Mouse (Mus musculus) gastrocnemius, postnatal 36 days (tissue): ENCODE data around the gene Mlxip. TPM values are rescaled to one million over a fixed set of nuclear protein-coding genes. Genes with fewer than 3 reads are reported as not detected.

Source experiments
- DNase-seq, 2 experiments: peaks; one replicate each; pipeline ENCODE4 v3.0.0; 2022
- intact Hi-C: fragments of 180-260 bp; cut with DNase I; formaldehyde crosslinking; loops from one replicate; pipeline ENCODE4 v1.15.1; 2025
- total RNA-seq, 2 experiments: library from RNA; stranded (reverse); gene quantifications; 2 replicates each; pipeline ENCODE4 v1.2.3; 2021

Mlxip gene
- total RNA-seq, 2 experiments from 2014 or later, result 49.7 to 50.7 TPM

DNA sequence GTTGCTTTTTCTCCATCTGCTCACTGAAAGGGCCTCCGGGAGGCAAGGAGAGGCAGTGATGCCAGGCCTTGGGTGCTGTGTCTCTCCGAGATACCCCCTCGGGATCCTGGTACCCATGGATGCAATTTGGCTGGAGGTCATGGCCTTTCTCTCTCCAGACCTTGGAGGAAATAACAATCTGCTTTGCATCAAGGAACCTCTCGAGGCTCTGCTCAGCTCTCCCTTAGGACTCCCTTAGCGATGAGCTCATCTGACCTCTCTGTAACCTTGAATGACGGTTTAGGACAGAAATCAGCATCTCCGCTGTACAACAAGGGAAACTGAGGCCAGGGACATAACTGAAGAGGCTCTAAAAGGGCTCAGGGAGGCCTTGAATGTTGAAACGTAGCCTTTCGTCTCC lies 15.9 kb upstream of the Mlxip start:
- DNase-seq, result no peak
- intact Hi-C loops, result loop anchor here (5.0 kb wide), 1 partner anchor 149 kb away; the partner anchor contains the start of gene Gm49027

DNA sequence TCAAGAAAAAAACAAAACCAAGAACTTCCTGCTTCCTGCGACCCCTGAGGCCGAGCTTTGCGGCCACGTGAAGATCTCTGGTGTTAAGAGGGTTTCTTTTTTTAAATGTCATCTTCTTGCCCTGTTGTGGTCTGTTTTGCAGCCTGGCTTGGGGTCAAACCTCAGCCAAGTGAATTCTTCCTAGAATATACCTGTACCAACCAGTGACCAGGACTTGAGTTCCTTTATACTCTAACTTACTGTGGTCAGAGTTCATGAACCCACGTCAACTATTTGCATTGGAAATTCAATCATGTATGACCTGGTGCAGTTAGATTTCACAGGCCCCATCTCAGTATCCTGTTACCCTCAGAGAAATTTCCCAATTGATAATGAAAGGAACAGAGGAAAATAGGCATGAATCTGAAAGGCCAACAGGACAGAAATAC lies 15.1 kb upstream of the Mlxip start:
- intact Hi-C loops, result loop anchor here (5.0 kb wide), 1 partner anchor 148 kb away; the partner anchor contains the start of gene Gm49027
- no peak for DNase-seq

DNA sequence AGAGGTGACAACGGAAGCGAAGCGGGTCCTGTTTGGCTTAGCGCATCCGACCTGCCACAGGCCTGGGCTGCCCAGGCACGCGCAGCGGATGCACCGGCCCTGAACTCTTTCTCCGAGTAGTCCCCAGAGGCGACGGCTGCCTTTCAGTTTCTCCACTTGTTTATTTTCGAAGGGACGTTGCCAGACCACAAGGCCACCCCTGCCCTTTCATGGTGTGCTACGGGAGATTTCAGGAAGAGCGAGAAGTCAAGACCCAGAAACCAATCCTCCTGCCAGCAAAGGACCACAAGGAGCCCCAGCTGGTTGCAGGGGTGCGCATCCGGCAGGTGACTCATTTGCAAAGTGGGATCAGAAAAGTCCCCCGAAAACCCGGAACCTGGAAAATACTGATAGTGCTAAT lies 12.6 kb upstream of the Mlxip start:
- intact Hi-C loops, result no loop called here
- DNase-seq, result no peak

DNA sequence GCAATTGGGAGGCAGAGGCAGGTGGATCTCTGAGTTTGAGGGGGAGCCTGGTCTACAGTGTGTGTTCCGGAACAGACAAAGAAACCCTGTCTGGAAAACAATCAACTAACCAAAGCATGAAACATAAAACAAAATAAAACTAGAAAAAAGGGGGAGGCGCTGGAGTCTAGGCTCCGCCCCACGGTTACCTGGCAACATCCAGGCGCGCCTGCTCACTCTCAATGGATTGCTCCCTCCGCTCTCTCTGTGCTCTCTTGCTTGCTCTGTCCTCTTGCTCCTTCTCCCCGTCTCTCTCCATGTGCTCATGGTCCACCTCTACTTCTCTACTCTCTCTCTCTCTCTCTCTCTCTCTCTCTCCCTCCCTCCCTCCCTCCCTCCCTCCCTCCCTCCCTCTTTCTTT lies 11.9 kb upstream of the Mlxip start:
- intact Hi-C loops, result no loop called here
- no peak for DNase-seq

DNA sequence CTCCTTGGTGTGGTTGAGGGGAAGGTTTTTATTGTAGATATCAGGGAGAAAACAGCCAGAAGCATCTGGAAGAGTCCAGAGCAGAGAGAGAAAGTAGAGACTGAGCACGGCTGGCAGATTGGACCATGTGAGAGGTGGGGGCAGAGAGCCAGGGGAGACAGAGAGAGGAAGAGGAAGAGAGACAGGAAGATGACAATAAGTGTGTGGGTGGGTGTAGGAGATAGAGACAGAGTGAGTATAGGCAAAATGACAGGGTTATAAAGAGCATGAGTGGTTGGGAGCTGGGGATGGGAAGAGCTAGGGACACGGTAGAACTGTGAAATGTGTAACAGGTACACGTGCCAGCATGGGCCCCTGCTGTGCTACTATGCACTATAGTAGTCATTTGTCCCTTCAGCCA lies 6.1 kb upstream of the Mlxip start:
- intact Hi-C loops, result no loop called here
- no peak for DNase-seq

DNA sequence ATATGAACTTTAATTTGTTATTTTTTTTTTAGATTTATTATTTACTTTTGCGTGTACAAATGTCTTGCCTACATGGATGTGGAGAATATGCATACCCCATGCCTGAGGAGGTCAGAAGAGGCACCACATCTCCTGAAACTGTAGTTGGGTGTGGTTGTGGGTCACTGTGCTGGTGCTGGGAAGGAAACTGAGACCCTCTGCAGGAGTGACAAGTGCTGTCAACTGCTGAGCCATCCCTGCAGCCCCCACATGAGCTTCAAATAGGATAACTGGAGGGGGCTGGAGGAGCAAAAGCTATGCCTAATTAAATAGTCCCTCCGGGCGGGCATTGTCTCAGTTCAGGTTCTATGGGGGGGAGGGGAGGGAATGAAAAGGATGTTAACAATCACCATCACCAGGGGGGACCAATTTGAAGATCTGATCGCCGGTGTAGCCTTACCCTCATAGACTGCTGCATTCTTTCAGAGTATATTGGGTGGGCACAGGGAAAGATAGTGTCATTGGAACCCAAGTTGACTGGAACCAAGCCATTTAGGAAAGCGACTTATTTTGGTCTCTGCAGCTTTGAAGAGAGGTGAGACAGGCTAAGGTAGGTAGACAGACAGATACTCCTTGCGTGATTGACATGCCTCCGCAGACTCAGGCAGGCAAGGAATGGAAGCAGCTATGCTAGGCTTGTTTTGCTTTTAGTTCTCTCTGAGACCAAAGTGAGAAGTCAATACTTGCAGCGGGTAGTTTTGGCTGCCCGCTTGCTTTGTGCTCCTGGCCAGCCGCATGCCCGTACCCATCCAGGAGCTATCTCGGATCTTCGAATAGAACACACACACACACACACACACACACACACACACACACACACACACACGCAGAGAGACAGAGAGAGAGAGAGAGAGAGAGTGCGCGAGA lies 3.8 kb upstream of the Mlxip start:
- intact Hi-C loops, result no loop called here
- no peak for DNase-seq

DNA sequence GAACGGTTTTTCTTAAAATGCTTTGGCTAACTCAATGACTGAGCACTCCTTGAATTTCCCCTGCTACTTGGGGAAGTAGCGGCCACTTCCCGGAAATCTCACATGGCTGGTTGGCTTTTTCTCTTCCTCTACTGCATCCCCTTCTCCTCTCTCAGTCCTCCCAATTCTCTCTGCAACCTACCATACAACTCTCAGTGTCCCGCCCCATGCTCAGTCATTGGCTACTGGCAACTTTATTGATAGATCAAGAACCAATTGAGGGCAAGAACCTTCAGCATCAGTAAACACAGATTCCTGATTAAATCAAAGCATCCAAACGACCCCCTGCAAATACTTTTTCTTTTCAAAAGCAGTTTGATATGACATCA lies 3.2 kb upstream of the Mlxip start:
- DNase-seq, result no peak
- intact Hi-C loops, result no loop called here

DNA sequence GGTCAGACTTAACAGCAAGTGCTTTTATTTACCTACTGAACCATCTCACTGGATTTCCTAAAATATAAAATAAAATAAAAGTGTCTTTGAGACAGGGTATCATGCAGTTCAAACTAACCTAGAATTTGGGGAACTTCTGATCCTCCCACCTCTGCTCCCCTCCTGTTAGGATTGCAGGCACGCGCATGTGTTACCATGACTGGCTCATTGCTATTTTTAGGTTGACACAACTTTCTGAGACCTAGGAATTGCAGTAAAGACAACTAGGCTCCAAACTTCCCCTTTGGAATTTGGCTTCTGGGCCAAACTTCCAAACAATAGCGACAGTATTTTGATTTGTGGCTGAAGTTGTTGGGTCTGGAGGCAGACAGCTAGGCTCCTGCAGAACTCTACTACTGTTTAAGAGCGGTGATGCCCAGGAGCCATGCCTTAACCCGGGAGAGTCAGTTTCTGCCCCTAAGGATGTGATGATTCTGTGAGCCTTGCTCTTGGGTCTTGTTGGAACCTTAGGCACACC lies 754 bp upstream of the Mlxip start:
- DNase-seq, result no peak
- intact Hi-C loops, result no loop called here

DNA sequence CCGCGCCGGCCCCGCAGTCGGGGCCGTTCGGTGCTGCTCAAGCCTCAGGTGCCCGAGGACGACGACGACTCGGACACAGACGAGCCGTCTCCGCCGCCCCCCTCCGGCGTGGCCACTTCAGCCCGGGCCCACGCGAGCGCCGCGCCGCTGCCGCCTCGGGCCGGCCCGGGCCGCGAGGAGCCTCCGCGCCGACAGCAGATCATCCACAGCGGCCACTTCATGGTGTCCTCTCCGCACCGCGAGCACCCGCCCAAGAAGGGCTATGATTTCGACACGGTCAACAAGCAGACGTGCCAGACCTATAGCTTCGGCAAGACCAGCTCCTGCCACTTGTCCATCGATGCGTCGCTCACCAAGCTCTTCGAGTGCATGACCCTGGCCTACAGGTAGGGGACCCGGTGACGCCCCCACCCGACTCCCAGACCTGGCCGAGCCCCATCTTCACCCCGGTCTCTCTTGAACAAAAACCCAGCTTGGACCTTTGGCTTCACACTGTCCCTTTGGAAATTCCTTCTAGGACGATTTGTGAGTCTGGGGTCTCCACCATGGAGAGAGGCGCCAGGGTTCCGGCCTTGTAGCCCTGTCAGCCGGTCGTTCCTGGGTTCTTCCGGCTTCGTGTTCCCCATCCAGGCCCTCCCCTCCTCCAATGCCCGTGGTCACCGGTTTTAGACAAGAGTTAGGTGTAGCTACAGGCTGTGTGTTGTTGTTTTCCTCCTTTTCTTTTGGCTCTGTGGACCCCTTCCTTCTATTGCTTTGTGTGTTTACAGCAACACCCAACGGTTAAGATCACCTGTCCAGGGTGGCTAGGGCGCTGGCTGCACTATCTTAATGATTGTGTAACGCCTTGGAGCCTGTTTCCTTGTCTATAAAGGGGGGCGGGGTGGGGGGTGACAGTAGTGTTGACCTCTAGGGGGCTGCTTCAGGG lies 621 bp downstream of the Mlxip start:
- intact Hi-C loops, result loop anchor here (5.0 kb wide), 1 partner anchor 37 kb away; no protein-coding TSS in a partner anchor
- DNase-seq, result no peak

DNA sequence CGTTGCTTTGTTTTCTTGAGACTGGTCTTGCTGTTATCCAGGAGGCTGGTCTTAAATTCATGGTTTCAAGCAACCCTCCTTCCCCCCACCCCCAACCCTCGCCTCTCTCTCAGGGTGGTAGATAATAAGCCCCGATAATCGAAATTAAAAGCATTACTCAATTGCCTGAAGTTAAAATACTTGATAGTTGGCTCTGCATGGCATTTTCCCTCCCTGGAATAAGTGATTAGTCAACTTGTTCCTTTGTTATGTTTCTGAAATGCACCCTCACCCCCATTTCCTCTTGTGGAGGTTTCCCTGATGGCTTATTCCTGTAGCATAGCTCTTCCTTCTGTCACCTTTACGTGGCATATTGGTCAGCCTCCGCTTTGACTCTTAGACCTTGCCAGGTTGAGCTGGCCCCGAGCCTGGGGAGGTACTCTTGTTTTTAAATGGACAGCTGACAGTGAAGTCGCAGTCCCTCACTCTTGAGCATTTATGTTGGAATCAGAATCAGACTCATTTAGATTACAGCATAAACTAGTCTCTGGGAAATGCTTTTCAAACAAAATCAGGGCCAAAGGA lies 2.4 kb downstream of the Mlxip start:
- DNase-seq, result no peak
- intact Hi-C loops, result loop anchor here (5.0 kb wide), 1 partner anchor 35 kb away; no protein-coding TSS in a partner anchor

DNA sequence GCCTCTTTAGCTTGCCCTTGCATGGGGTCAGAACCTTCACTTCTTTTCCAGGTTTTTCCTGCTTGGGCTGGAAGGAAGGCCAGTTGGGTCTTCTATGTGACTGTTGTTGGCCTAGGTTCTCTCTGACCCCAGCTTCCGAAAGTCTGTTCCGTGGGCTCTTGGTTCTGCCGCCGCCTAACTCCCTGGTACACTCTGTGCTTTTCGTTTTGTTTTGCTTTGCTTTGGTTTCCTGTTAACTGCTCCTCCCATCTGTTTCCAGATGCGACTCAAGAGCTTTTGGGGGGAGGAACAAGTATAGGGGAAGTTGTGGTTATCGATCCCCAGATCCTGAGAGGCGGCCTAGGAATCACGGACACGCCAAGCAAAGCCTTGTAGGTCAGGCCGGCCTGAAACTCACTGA lies 3.2 kb downstream of the Mlxip start:
- peak in 1 of 2 experiments; percentile 34 for DNase-seq
- intact Hi-C loops, result loop anchor here (5.0 kb wide), 1 partner anchor 35 kb away; no protein-coding TSS in a partner anchor

DNA sequence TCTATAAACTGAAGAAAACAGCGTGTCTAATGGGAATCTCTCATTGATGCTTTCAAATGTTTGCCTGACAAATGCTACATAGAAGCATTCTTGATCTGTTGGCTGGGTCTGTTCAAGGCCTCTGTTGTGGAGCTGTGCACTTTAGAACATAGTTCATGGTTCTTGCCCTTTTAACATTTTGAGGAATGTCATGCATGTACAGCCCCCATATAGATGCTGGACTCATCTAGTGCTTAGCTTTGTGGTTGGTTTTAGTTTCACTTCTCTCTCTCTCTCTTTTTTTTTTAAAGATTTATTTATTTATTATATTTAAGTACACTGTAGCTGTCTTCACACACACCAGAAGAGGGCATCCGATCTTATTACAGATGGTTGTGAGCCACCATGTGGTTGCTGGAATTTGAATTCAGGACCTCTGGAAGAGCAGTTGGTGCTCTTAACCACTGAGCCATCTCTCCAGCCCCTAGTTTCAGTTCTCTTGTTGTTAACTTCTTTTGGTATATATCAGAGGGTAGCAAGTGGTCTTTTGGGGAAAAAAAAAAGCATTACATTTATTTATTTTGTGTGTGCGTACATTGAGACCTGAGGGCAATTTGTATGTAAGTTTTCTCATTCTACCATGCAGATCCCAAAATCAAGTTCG lies 4.4 kb downstream of the Mlxip start:
- no peak for DNase-seq
- intact Hi-C loops, result loop anchor here (5.0 kb wide), 1 partner anchor 33 kb away; no protein-coding TSS in a partner anchor

DNA sequence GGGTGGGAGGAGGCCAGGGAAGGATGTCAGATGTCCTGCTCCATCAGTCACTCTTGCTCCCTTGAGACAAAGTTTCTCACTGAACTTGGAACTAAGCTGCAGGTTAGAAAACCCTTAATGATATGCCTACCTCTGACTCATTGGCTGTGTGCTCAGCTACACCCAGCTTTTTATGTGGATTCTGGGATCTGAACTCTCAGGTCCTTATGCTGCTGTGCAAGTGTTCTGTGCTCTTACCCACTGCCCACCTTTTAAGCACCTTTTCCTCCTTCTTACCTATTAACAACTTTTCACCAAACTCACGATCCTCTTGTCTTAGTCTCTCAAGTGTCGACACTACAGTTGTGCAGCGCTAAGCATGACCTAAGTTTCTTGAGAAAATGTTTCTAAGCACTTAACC lies 9.9 kb downstream of the Mlxip start:
- intact Hi-C loops, result no loop called here
- no peak for DNase-seq

DNA sequence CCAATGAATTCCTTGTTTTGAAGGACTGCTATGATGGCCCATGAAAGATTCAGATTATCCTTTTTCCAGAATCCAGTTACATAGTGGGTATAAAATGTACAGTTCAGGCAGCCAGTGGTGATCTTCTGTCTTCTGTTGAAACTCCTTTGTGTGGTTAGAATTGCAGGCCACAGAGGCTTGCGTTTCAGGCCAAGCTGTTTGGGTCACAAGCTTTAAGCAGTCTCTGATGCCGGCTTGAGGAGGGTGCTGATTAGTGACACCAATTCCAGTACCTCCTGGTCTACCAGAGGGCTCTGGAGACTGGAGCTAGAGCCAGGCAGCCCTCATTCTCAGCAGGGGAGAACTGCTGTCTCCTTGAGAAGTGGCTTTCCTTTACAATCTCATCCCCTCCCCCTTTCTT lies 12.4 kb downstream of the Mlxip start:
- no peak for DNase-seq
- intact Hi-C loops, result loop anchor here (1.0 kb wide), 1 partner anchor 42 kb away; no protein-coding TSS in a partner anchor

DNA sequence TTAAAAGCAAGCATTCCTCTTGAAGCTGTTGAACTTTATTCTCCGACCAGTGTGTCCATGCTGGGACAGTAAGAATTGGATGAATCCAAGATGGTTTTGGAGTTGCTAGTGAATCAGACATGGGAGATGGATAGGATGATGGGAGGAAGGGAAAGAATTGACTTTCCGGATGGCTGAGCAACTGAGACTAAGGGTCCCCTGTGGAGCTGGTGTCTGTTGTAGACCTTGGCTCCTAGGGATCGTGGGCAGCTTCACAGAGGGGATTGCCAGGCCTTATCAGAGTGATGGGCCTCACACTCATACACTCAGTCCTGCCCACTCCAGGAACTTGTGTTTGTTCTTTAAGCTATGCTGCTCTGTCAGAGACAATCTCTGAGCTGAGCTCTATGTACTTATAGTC lies 13.6 kb downstream of the Mlxip start:
- DNase-seq, result no peak

DNA sequence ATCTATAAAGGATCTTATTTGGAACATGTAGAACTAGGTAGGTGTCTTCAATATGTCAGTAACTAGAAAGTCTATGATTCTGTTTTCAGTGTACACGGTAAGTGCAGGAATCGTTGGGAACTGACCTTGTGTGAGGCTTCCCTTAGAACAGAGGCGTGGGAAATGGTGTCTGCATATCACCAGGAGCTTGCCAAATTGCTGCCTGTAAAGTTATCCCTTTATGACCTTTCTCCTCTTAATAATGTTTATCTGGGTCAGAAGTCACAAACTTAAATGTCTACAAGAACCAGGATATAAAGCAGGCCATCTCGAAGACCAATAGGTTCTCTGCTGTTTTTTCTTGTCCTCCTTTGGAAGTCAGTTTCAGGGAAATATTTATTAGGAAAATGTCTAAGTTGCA lies 17.6 kb downstream of the Mlxip start:
- intact Hi-C loops, result no loop called here
- no peak for DNase-seq

More for the DNA sequence above, 13.6 kb downstream of the Mlxip start:
- intact Hi-C loops, result no loop called here

DNA sequence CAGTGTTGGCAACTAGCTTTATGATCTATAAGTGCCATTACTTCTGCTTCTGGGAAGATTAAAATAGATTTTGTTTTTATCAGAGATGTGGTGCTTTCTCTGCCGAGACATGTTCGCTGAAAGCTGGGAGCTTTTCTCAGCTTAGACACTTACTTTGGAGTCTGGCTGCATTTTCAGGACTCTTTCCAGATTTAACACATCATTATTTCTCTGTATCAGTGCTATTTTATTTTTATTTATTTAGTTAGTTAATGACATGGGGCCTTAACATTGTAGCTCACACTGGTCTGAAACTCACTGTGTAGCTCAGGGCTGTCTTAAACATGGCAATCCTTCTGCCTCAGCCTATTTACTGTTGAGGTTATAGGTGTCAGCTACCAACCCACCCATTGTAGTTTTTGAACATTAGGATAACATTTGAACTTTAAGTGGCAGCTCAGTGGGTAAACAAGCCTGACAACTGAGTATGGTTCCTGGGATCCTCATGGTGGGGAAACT lies 19.3 kb downstream of the Mlxip start:
- intact Hi-C loops, result no loop called here
- no peak for DNase-seq

DNA sequence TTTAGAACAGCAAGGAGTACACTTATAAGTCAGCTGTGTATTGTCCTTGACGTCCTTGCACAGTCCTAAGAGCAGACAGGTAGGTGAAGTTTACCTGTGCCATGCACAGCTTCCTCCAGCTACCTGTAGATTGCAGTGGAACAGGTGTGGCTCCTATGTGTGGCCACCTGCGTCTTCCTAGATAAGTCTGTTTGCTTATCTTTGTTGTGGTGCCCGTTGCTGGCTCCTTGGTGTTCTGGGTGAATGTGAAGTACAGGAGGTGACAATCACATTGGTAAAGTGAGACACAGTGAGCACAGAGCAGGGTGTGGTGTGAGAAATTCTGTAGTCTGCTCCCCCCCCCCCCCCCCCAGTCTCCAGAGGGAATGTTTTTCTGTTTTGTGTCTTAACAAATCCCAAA lies 21.6 kb downstream of the Mlxip start:
- intact Hi-C loops, result no loop called here
- DNase-seq, result no peak

DNA sequence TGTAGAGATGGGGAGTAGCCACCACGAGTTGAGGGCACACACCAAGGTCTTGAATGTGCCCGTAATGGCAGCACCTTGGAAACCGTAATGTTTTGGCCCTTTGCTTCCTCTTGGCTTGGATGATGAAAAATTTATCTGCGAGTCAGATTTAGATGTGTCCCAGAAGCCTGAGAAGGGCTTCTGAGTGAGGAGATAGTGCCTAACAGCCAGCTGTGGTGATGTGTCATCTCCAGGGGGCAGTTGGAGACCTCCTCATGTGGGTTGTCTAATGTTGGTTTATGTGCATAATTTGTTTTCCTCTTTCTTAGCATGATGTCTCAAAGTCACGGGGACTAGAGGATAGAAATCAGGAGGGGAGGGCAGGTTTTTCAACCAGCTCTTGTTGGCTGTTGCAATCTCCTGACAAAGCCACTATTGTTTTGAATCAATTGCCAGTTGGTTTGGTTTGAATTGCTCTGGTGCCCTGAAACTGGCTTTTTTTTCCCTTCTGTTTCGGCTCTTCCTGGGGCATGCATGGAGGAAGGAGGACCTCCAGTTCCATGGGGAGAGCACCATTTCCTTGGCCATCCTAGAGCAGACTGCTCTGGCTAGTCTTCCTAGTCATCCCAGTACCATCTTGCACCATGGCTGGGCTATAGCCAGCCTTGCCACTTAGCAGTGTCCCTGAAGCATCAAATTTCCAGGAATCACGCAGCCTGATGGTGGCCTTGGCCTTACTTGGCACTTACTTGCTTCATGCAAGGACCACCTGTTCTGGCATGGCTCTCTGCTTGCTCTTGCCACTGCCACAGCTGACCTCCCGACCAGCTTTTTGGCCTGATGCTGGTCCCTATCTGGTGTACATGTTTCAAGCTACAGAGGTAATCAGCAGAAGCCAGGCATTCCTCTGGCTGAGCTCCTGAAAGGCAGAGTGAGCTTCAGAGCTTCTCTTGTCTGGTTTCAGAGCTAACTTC lies 22.2 kb downstream of the Mlxip start:
- DNase-seq, result peak in 1 of 2 experiments; percentile 57
- intact Hi-C loops, result no loop called here
